Mouse (Mus musculus) liver, embryonic 14.5 days (tissue): Measurements from ENCODE around the gene Krt86. TPM values are rescaled to one million over a fixed set of nuclear protein-coding genes. Genes with fewer than 3 reads are reported as not detected.

Source experiments
- ATAC-seq: fragments of 200-750 bp; cut with Nextera tagmentation; 2 replicates; pipeline ENCODE4 v1.8.0; 2017; ENCODE audit warnings: moderate number of reproducible peaks, mild to moderate bottlenecking, moderate library complexity; ENCODE audit not compliant: insufficient read depth
- DNase-seq, 3 experiments: peaks; one replicate each; pipeline ENCODE4 v3.0.0-alpha.2; 2012 to 2013; ENCODE audit warnings: low read depth in 3 of 3, low spot score in 3 of 3
- H3K27ac ChIP-seq: fragments of 300-500 bp; sonication (generic); 2 replicates; pipeline ENCODE4 v1.5.1; 2014; ENCODE audit warnings: moderate library complexity, mild to moderate bottlenecking, control low read depth, inconsistent platforms
- H3K27me3 ChIP-seq: fragments of 300-500 bp; sonication (generic); 2 replicates; pipeline ENCODE4 v1.6.1; 2014; ENCODE audit warnings: mild to moderate bottlenecking, low read length, moderate library complexity; ENCODE audit not compliant: control insufficient read depth, insufficient read depth
- H3K36me3 ChIP-seq: fragments of 300-500 bp; sonication (generic); replicated peaks from 2 replicates; pipeline ENCODE4 v1.6.1; 2014; ENCODE audit warnings: low read depth; ENCODE audit not compliant: control insufficient read depth, insufficient read depth
- H3K4me1 ChIP-seq, 2 experiments: fragments of 200-500 bp in 1 of 2; fragments of 300-500 bp in 1 of 2; sonication (generic) in 1 of 2; replicated peaks; 2 replicates each; pipeline ENCODE4 v1.6.1; 2012 to 2014; ENCODE audit warnings: antibody characterized with exemption in 1 of 2, inconsistent platforms in 1 of 2, low read length in 1 of 2; ENCODE audit not compliant: control insufficient read depth in 2 of 2, insufficient read depth in 2 of 2
- H3K4me2 ChIP-seq: fragments of 300-500 bp; sonication (generic); 2 replicates; pipeline ENCODE4 v1.6.1; 2014; ENCODE audit warnings: low read depth, mild to moderate bottlenecking, control low read depth, moderate library complexity
- H3K4me3 ChIP-seq, 2 experiments: fragments of 200-500 bp in 1 of 2; fragments of 300-500 bp in 1 of 2; sonication (generic) in 1 of 2; 2 replicates each; pipeline ENCODE4 v1.5.1; 2012 to 2014; ENCODE audit warnings: low read depth in 2 of 2, low read length in 2 of 2, mild to moderate bottlenecking in 2 of 2, control low read depth in 1 of 2, inconsistent platforms in 1 of 2, moderate library complexity in 1 of 2; ENCODE audit not compliant: insufficient read depth in 1 of 2
- H3K9ac ChIP-seq: fragments of 300-500 bp; sonication (generic); replicated peaks from 2 replicates; pipeline ENCODE4 v1.6.1; 2014; ENCODE audit warnings: mild to moderate bottlenecking, control low read depth, moderate library complexity
- H3K9me3 ChIP-seq: fragments of 300-500 bp; sonication (generic); 2 replicates; pipeline ENCODE4 v1.6.1; 2016; ENCODE audit warnings: low read length, mixed read lengths; ENCODE audit not compliant: control insufficient read depth
- CTCF ChIP-seq: IDR thresholded peaks from 2 replicates; pipeline ENCODE4 v1.5.1; 2016; ENCODE audit warnings: antibody characterized with exemption, low read depth, control low read depth
- EP300 ChIP-seq: IDR thresholded peaks from 2 replicates; pipeline ENCODE4 v1.6.1; 2016; ENCODE audit warnings: antibody characterized with exemption, low read depth
- WGBS: fragments of 180-500 bp; shearing (Covaris S2); extraction: QIAGEN DNeasy Blood & Tissue Kit; methylation state at CpG from one replicate; pipeline ENCODE4 v1.1.7; 2014; ENCODE audit not compliant: insufficient replicate concordance; 5-methylcytosine and 5-hydroxymethylcytosine counted together
- polyA plus RNA-seq, 2 experiments: library from polyadenylated mRNA; depleted of rRNA in 1 of 2; stranded (reverse) in 1 of 2; unstranded in 1 of 2; fragments of >200 nt; fragmentation: Nextera tagmentation in 1 of 2; extraction: Ambion mirVana in 1 of 2; gene quantifications; 2 replicates each; pipeline versions ENCODE4 v1.2.1 to v1.2.3; 2012 to 2014

The Krt86 gene
- polyA plus RNA-seq, 2 experiments: not detected

DNA sequence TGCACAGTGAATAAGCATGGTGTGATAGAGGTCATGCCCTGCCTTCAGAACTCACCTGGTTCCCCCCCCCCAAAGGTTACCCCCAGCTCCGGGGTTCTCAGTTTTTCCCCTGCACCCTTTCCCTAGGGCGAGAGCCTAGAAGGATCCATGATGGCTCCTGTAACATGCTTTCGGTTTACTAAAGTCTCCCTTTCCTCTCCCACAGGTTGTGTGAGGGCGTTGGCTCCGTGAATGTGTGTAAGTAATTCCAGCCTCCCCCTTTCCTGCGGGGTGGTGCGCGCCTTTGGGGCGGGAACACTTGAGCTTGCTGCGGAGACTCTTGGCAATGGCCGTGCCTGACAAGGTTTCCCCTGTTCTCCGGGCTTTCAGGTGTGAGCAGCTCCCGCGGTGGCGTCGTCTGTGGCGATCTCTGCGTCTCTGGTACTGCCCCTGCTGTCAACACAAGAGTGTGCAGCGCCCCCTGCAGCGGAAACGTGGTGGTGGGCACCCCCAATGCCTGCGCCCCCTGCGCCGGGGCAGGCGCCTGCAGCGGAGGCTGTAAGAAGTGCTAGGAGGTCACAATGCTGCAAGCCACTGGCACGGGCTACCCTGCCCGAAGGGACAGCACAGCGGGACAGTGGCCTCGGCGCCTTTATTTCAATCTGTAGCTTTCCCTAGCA, 5.9 kb downstream of the Krt86 start:
- Histone ChIP-seq H3K4me1 (no peaks in the 10 kb centered on the region), H3K36me3 (no peaks in the 10 kb centered on the region), H3K9ac (no peak overlapping the region), H3K4me3 (no peak overlapping the region), H3K27ac (no peak overlapping the region), H3K9me3 (no peaks in the 10 kb centered on the region), H3K27me3 (no peaks in the 10 kb centered on the region), H3K4me2 (no peak overlapping the region)
- WGBS: 6% methylated on average over 31 of the region's 31 CpGs
- DNase-seq: no peak
- TF ChIP-seq EP300: no peak
- peak; percentile 49; the same call in 1 of the 2 replicates for TF ChIP-seq CTCF
- ATAC-seq: no peak

DNA sequence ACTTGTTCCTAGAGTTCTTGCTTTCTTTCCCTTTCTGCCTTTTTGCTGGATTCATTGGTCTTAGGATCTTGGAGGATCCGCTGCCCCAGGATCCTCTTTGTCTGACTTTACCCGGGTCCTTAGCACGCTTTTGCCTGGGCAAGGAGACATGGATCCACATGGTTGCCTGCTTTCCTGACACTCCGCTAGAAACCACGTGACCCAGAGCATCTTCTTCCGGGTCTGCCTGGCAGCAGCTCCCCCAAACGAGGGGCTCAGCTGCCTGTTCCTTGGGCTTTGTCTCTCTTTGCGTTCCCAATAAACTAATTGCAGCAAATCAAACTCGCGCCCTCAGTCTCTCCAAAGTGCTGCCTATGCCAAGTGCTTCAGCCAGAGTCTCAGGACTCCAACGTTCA, 6.4 kb downstream of the Krt86 start:
- 31% methylated on average over 11 of the region's 11 CpGs for WGBS
- no peak for DNase-seq
- no peak overlapping the region for H3K9ac ChIP-seq

DNA sequence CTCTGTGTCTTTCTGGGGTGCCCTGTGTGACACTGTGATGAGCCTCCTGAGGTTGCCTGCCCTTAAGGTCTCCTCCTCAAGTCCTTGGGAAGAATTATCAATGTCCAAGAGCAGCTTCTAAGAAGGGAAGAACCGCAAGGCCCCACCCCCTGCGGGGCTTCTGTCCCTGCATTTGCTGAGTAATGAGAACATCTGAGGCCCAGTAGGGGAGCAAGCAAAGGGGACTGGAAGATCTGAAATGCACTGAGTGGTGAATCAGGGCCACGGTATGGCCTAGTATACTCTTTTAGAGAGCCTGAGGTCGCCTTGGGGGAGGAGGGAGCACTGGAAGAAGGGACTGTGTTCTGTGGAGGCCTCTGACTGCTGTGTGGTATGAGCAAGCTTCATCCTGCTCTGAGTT, 8.8 kb downstream of the Krt86 start:
- no peaks in the 10 kb centered on the region for H3K36me3 ChIP-seq
- TF ChIP-seq EP300 (no peak), CTCF (no peak)

More for the DNA sequence above, 6.4 kb downstream of the Krt86 start:
- H3K27ac ChIP-seq: no peak overlapping the region
- no peak overlapping the region for H3K4me2 ChIP-seq
- no peak for ATAC-seq
- no peaks in the 10 kb centered on the region for H3K9me3 ChIP-seq
- H3K36me3 ChIP-seq: no peaks in the 10 kb centered on the region
- no peak overlapping the region for H3K4me3 ChIP-seq
- H3K4me1 ChIP-seq: no peaks in the 10 kb centered on the region
- no peak for TF ChIP-seq EP300
- TF ChIP-seq CTCF: no peak
- no peaks in the 10 kb centered on the region for H3K27me3 ChIP-seq

DNA sequence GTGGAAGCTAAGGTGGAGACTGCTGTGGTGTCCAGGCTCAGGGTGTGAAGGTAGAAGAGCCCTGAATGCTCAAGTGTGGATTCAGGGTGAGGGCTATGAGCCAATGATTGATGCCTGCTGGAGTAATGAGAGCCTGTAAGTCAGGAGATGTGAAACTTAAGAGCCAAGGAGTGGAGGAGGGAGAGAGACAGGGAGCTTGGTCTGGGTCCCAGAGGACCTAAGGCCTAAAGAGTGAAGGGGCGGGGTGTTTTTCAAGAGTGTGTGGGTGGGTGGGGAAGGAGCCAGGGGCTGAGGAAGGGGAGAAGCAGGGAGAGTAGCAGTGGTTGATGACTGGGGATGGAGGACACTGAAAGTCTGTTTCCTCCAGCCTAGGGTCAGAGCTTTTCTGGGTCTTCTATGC, 10.4 kb downstream of the Krt86 start:
- H3K4me1 ChIP-seq: no peaks in the 10 kb centered on the region
- no peaks in the 10 kb centered on the region for H3K36me3 ChIP-seq
- H3K4me2 ChIP-seq: no peak overlapping the region
- H3K27me3 ChIP-seq: no peaks in the 10 kb centered on the region
- WGBS: 47% methylated on average over 1 of the region's 1 CpGs
- no peaks in the 10 kb centered on the region for H3K9me3 ChIP-seq
- no peak overlapping the region for H3K9ac ChIP-seq
- DNase-seq (no peak), ATAC-seq (no peak)
- TF ChIP-seq EP300: no peak
- no peak for TF ChIP-seq CTCF
- H3K4me3 ChIP-seq: no peak overlapping the region
- H3K27ac ChIP-seq: no peak overlapping the region

More for the DNA sequence above, 8.8 kb downstream of the Krt86 start:
- Histone ChIP-seq H3K9ac (no peak overlapping the region), H3K27me3 (no peaks in the 10 kb centered on the region), H3K4me3 (no peak overlapping the region), H3K4me1 (no peaks in the 10 kb centered on the region), H3K9me3 (no peaks in the 10 kb centered on the region), H3K4me2 (no peak overlapping the region), H3K27ac (no peak overlapping the region)
- ATAC-seq (no peak), DNase-seq (no peak)
- WGBS: 27% methylated on average over 4 of the region's 4 CpGs

DNA sequence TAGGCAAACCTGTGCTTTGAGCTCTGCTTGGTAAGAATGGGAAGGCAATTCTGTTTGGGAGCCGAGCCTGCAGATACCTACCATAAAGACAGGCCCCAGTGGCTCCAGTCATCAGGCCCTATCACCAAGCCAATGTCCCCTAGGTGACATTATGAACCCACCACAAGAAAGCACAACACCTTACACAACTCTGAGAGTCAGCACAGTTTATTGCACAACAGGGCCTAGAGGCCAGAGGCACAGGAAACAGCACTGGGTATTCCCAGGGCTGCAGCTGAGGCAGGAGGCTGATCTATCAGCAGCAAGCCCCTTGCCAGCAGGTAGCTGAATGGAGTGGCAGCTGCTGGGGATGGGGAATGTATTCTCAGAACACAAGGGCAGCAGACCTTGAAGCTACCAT, 11.7 kb downstream of the Krt86 start:
- no peaks in the 10 kb centered on the region for H3K9me3 ChIP-seq
- no peaks in the 10 kb centered on the region for H3K4me1 ChIP-seq
- no peak for TF ChIP-seq CTCF
- TF ChIP-seq EP300: no peak
- ATAC-seq (no peak), DNase-seq (no peak)
- no peak overlapping the region for H3K4me3 ChIP-seq
- H3K4me2 ChIP-seq: no peak overlapping the region
- no peak overlapping the region for H3K9ac ChIP-seq
- no peaks in the 10 kb centered on the region for H3K36me3 ChIP-seq
- no peaks in the 10 kb centered on the region for H3K27me3 ChIP-seq
- H3K27ac ChIP-seq: no peak overlapping the region
- 38% methylated on average over 1 of the region's 1 CpGs for WGBS
